Mouse (Mus musculus) left cerebral cortex, adult 8-10 months (tissue): ENCODE measurements at regions not wholly inside any gene's neighbourhood (a gene's known extent, or its start where the extent isn't known, plus 50 kb on each side); places are given as distances from the start of the nearest gene placed in this dataset.

ENCODE experiments used
- DNase-seq, 2 experiments: peaks; one replicate each; pipeline ENCODE4 v3.0.0; 2022; ENCODE audit warnings: low spot score in 2 of 2

GRCm38 (mm10) chr4:53219351-53219750, 59.7 kb upstream of the Abca1 start:
- peak in 1 of 2 experiments; percentile 31 for DNase-seq

- DNase-seq, result peak; percentile 16 to 48
These were observed 59.1 kb upstream of the Abca1 start for GRCm38 (mm10) chr4:53218752-53219151.

- DNase-seq, result no peak
These were observed 58.6 kb upstream of the Abca1 start for GRCm38 (mm10) chr4:53218291-53218640.

GRCm38 (mm10) chr4:53217608-53218290, 58.1 kb upstream of the Abca1 start:
- peak; percentile 55 to 65 for DNase-seq

GRCm38 (mm10) chr4:53212541-53212940, 52.8 kb upstream of the Abca1 start:
- DNase-seq, result no peak

GRCm38 (mm10) chr4:53210685-53211084, 51.0 kb upstream of the Abca1 start:
- DNase-seq, result no peak
